Mouse (Mus musculus) small intestine, adult 2 months (tissue): ENCODE measurements around the gene Mogat1.

Source experiments
- CTCF ChIP-seq: fragments of 200-500 bp; IDR thresholded peaks from 2 replicates; pipeline ENCODE4 v1.5.1; 2012; ENCODE audit warnings: low read depth, mild to moderate bottlenecking, control low read depth, inconsistent platforms, low read length, moderate library complexity, mixed read lengths; ENCODE audit not compliant: insufficient replicate concordance, insufficient read length; ENCODE audit errors: extremely low read depth
- POLR2A ChIP-seq: fragments of 200-500 bp; IDR thresholded peaks from 2 replicates; pipeline ENCODE4 v1.6.1; 2012; ENCODE audit warnings: low read depth, mild to moderate bottlenecking, control low read depth, inconsistent platforms, low read length, moderate library complexity

DNA sequence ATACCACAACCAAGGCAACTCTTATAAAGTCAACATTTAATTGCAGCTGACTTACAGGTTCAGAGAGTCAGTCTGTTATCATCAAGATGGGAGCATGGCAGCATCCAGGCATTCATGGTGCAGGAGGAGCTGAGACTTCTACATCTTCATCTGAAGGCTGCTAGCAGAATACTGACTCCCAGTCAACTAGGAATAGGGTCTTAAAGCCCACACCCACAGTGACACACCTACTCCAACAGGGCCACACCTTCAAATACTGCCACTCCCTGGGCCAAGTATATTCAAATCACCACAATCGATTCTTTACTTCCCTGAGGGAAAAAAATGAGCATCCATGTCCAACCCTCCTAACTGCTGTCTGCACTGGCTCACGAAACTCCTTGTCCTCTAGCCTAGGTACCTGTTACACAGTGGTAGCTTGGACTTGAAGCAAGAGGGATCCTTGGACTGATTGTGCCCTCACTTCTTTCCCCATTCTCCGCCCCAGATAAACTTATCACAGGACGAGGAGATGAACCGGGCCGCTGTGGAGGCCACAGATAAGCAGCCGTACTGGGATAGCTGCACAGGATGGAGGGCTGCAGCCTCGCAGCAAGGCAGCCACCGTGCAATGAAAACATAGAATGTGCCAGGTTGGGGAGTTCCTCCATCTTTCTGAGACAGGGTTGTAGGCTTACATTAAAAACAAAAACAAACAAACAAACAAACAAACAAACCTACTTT lies 23.8 kb downstream of the Mogat1 start:
- no peak for TF ChIP-seq CTCF
- TF ChIP-seq POLR2A: no peak
